Mouse (Mus musculus): ENCODE results near the gene Ddx39.
A peak's percentile ranks its signal among the peaks of the same experiment; 100 is the strongest.

Ddx39 gene

GRCm38 (mm10) chr8:83715031-83715690 lies at the start of gene Ddx39:
Gene Ddx39 (plus strand): TSS chr8:83715177.
- DNase-seq (ENCODE audit: low spot score): peak; percentile 98

DNA sequence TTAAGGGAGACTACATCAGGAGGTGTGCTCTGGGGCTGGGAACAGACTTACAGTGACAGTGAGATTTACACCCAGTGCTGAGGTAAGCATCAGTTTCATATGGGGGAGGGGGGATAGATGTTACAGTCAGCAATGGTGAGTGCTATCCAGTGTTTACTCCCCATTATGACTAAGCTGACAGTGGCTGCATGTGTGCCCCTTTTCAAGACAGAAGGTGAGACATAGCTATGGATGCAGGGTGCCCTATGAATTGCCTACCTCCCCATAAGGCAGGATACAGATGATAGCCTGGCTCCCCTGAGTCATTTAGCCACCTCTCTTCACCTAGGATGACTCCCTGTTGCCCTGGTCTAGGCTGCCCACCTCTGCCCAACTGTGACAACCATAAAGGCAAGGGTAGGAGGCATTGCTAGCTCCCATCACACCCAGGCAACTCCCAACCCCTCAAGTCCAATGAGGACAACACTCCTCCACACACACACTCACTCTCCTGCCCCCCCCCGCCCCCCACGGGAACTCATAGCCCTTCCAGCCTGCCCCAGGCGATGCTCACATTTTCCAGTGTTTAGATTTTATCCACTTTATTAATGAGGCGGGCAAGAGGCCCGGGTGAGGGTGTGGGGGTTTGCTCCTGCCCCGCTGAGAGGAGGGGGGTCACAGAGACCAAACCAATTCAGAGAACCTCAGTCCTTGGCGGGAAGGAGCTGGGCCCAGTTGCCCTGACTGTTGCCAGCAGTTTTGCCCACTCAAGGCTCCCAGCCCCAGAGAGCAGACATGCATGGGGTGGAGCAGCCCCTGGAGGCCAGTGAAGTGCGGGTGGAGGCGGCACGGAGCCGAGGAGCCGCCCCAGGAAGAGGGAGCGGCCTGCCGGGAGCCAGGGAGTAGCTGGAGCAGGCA lies 48.8 kb upstream of the Ddx39 start, which contains the start of gene Ptger1:
Gene Ptger1 (plus strand): TSS at position 710 of the 897 bp plus-strand sequence.
- DNase-seq (ENCODE audit: low spot score): no peak

DNA sequence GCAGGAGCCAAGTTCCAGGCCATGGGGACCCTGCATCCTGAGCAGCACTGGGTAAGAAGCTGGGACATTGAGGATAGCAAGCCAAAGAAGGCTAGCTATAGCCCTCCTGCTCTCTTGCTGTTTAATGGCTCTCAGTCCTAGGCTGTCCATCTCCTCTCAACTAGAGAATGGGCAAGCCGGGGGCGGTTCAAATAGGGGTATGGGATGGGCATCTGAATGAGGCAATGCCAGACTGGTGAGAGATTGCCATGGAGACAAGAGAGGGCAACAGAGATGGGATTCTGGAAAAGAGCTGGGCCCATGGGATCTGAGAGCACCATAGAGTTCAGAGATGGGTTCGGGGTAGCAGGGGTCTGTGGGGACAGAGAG lies 48.1 kb upstream of the Ddx39 start:
- DNase-seq (ENCODE audit: low spot score): no peak

- no peak for DNase-seq (ENCODE audit: low spot score)
Measured at GRCm38 (mm10) chr8:83667526-83667925, 47.5 kb upstream of the Ddx39 start.

DNA sequence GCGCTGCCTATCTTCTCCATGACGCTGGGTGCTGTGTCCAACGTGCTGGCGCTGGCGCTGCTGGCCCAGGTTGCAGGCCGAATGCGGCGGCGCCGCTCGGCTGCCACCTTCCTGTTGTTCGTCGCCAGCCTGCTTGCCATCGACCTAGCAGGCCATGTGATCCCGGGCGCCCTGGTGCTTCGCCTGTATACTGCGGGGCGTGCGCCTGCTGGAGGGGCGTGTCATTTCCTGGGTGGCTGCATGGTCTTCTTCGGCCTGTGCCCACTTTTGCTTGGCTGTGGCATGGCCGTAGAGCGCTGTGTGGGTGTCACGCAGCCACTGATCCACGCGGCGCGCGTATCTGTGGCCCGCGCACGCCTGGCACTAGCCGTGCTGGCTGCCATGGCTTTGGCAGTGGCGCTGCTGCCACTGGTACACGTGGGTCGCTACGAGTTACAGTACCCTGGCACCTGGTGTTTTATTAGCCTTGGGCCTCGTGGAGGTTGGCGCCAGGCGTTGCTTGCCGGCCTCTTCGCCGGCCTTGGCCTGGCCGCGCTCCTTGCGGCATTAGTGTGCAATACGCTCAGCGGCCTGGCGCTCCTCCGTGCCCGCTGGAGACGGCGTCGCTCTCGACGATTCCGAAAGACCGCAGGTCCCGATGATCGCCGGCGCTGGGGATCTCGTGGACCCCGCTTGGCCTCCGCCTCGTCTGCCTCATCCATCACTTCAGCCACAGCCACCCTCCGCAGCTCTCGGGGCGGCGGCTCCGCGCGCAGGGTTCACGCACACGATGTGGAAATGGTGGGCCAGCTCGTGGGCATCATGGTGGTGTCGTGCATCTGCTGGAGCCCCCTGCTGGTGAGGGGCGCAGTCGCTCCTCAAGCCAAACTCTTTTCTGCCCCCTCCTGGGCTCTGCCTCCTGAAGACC lies 46.7 kb upstream of the Ddx39 start:
- DNase-seq (ENCODE audit: low spot score): no peak

DNA sequence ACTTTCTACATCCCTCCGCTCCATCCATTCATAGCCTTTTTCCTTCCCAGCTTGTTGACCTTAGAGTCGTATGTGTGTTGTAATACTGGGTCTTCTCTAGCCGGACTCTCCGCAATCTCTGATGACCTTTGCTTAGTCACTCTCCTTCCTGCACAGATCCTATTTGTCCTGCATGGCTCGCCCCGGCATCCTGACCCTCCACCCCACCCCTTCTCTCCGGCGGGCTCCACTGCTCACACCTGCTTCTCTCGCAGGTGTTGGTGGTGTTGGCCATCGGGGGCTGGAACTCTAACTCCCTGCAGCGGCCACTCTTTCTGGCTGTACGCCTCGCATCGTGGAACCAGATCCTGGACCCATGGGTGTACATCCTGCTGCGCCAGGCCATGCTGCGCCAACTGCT lies 46.0 kb upstream of the Ddx39 start:
- DNase-seq (ENCODE audit: low spot score): no peak

DNA sequence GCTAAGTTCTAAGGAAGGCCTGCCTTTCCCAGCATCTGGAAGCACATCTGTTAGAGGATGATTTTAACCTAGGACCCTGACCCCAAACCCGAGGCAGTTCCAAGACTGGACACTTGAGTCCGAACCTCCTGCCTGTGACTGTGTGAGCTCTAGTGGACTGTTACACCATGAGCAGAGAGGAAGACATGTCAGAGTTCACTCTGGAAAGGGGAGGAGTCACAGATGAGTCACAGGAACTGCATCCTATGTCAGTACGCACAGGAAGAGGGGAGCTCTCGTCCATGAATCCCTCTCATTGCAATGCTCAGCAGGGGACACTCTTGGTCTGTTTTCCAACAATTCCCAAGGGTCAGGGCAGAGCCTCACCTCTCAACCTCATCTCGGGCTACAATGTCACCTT lies 42.0 kb upstream of the Ddx39 start:
- no peak for DNase-seq (ENCODE audit: low spot score)

DNA sequence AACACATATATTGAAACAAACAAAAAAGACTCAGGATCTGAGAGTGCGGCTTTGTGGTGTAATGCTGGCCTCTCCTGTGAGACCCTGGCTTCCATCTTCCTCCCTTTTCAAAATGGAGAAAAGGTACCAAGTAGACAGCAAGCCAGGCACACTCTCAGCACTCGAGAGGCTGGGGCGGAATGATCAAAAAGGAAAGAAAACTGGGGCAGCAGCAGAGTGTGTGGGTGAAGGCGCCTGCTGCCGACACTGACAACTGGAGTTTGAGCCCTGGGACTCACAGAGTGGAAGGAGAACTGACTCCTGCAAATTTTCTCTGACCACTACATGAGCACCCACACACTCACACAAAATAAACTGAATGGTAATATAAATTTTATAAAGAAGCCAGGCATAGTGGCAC lies 40.5 kb upstream of the Ddx39 start:
- no peak for DNase-seq (ENCODE audit: low spot score)

- no peak for DNase-seq (ENCODE audit: low spot score)
Measured at GRCm38 (mm10) chr8:83679866-83680265, 35.1 kb upstream of the Ddx39 start.

DNA sequence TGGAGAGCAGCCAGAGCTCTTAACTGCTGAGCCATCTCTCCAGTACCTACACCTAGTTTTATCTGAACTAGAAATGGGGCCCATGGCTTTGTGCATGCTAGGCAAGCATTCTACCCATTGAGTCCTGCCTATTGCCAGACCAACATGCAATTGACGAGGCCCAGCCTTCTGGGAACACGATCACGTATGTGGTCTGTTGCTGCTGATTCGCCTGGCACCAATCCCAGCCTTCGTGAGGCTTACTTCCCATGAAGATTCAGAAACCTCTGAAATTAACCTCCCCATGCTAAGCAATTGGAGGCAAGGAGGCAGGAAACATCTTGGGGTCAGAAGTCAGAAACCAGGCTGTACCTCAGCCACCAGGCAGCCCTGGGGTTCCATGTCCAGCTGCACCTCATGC lies 34.4 kb upstream of the Ddx39 start:
- DNase-seq (ENCODE audit: low spot score): no peak

DNA sequence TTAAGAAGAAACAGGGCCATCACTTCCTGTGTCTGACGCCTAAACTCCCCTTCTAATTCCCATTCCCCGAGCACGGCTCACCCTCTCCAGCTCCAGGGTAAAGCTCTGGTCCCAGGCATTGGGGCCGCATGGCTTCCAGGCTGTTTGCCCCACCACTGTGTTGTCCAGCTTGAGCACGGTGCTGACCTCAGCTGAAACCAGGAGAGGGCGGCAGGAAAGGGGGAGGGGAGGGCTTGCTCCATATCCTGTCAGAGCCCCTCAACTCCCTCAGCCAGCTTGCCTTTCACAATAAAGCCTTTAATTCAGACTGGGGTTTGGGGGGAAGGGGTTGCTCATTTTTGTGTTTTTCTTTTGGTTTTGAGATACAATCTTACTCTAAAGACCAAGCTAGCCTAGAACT lies 33.9 kb upstream of the Ddx39 start:
- DNase-seq (ENCODE audit: low spot score): no peak

- DNase-seq (ENCODE audit: low spot score): no peak
Measured at GRCm38 (mm10) chr8:83684517-83684916, 30.5 kb upstream of the Ddx39 start.

DNA sequence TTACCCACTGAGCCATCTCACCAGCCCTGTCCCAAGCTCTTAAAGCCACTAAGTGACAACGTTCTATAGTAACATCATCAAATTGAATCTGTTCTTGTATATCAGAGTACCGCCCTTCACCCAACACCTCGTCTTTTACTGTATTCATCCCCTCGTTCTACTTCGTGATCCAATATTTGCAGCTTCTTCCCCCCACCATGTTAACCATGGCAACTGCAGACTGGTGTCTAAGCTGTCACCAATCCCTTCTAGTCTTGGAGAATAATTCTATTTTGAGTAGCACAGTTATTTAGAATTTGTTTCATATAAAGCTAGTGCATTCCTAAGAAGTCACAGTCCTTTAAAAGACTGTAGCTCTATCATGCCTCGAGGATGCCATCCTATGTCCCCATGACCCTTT lies 25.7 kb upstream of the Ddx39 start:
- DNase-seq (ENCODE audit: low spot score): no peak

DNA sequence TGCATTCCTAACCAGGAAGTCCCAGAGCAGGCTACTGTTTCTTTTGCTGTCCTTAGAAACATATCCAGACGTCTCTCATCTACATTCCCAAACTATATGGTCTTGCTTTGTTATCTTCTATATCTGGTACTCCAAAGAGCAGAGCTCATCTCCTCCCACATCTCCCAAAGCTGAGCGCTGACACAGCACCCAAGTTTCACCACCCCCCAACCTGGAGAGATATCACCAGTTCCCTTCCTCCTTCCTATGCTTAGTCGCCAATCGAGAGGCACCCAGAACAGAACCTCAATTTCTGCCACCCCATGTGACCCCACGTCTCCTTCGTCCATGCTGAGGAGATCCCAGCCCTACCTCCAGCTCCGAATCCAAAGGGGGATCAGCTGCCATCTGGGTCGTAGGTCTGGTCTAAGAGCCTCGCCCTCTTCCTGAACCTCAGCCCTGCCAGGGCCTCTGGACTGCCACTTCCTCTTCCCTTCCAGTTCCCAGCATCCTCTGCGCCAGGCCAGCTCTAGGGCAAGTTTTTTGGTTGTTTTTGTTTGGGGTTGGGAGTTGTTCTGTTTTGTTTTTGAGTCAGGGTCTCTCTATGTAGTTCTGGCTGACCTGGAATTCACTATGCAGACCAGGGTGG lies 21.3 kb upstream of the Ddx39 start:
- no peak for DNase-seq (ENCODE audit: low spot score)

DNA sequence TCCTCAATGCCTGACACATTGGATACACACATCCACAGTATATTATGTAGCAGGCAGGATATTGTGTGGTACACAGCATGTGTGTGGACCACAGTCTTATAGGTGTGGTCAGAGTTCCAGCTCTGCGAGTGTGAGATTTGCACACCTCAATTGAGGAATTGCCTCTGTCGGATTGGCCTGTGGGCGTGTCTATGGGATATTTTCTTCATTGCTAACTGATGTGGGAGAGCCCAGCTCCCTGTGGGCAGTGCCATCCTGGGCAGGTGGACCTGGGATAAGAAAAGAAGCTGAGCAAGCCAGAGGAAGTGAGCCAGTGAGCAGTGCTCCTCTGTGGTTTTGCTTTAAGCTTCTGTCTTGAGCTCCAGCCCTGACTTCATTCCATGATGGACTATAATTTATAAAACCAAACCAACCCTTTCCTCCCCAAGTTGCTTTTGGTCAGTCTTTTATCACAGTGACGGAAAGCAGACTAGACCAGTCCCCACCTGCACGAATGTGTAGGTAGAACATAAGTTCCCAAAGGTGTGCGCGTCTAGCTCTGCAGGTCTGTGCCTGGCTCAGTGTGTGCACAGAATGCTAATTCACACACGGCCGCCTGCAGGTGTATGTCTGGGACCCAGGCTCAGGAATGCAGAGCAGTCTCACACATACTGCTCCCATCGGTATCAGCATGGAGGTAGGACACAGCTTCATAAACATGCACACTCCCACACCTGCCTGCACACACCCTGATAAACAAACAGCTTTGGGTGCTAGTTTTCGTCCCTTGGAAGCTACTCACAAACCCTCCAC lies 20.4 kb upstream of the Ddx39 start:
- no peak for DNase-seq (ENCODE audit: low spot score)

DNA sequence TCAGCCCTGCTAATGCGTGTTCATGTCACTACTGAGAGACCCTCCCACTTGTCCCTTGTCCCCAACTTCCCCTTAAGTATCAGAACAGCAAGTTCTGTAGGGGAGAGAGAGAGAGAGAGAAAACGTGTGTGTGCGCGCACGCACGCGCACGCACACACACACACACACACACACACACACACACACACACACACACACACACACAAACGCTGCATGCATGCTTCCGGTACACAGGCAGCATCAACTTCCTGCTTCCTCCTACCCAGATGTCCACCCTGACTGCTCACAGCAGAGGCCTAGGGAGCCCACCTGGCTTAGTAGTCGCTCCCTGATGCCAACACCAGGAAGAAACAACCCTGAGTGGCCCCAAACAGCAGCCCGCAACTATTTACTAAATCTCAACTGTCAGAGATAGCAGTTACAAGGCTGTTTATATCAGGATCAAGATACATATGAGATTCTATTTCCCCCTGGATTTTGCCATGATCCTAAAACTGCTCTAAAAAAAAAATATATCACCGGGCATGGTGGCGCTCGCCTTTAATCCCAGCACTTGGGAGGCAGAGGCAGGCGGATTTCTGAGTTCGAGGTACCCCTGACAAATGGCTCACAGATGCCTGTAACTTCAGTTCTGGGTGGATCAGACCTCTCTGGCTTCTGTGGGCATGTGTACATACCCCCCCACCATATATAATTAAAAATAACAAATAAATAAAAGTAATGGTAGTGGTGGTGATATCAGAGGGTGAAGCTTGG lies 19.4 kb upstream of the Ddx39 start:
- DNase-seq (ENCODE audit: low spot score): no peak

GRCm38 (mm10) chr8:83697374-83698220 lies 17.4 kb upstream of the Ddx39 start:
- DNase-seq (ENCODE audit: low spot score): no peak

DNA sequence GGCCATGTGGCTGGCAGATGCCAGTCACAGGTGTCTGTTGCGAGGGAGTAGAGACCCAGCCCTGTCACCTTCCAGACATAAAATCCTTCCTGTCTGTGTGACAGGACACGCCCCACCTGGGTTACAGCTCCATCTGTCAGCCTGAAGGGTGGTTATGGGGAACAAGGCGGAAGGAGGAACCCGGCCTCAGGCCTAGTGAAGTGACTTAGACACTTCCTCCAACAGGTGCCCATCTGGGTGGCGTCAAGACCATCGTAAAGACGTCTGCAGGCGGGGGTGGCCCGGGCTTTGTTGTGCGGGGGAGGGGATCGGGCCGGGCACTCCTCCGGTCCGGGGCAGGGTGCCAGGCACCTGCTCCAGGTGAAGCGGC lies 16.7 kb upstream of the Ddx39 start:
- peak; percentile 47 for DNase-seq (ENCODE audit: low spot score)

- peak; percentile 59 for DNase-seq (ENCODE audit: low spot score)
Measured at GRCm38 (mm10) chr8:83698661-83699453, 16.1 kb upstream of the Ddx39 start, which contains the start of gene Pkn1. Gene Pkn1 (minus strand): TSS chr8:83699179.
